Mouse (Mus musculus) brain, embryonic 14.5 days (tissue): ENCODE results near the gene Rpl15.

Experiments used
- CTCF ChIP-seq: fragments of 200-500 bp; IDR thresholded peaks from 2 replicates; pipeline ENCODE4 v1.5.1; 2012; ENCODE audit warnings: inconsistent platforms, mild to moderate bottlenecking, moderate library complexity, borderline replicate concordance; ENCODE audit not compliant: insufficient read depth, insufficient read length; ENCODE audit errors: extremely low read depth
- POLR2A ChIP-seq: fragments of 200-500 bp; IDR thresholded peaks from 2 replicates; pipeline ENCODE4 v1.6.1; 2012; ENCODE audit warnings: mild to moderate bottlenecking, inconsistent platforms, borderline replicate concordance; ENCODE audit not compliant: poor library complexity, insufficient read depth, insufficient read length, severe bottlenecking; ENCODE audit errors: extremely low read depth

- TF ChIP-seq CTCF, result no peak
- TF ChIP-seq POLR2A, result no peak
Observed at GRCm38 (mm10) chr14:18240132-18240531, 31.1 kb downstream of the Rpl15 start.
